16 mouse cellular contexts compared by ENCODE assay signal in the genomic region with DNA sequence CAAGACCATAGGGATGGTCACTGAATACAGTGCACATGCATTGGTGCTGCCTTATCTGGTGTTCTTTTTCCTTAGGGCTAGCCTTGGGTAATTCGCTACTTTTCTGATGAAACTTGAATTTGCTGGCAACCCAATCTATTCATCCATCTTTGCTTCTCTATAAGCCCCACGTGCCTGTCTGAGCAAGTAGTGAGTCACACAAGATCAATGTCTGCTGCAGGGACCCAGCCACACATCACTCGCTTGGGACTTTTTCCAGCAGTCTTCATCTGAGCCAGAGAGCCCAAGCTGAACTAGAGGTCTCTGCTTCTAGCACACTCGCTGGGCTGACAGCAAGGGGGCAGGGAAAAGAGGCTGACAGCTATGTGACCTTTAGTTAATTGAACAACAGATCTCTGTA.
DNase-seq lines count a peak whose midpoint lies in the region; ATAC-seq lines count a peak whose summit lies in the region.
"Had no signal": no experiment of that assay in that cellular context is flagged by ENCODE, and none has a peak within 500 bp of the region (broad histone marks: within the 10 kb centered on the region; RNA-seq: fewer than 3 reads in every experiment).

No protein-coding gene starts in this region.

- no peak for ATAC-seq in frontal cortex, adult (ENCODE audit: low TSS enrichment)
- ATAC-seq: activated CD4-positive, CD25-positive, alpha-beta regulatory T cell, adult 4 months; CD4-positive, CD25-positive, alpha-beta regulatory T cell, adult 4 months; forebrain, embryonic 15.5 days; intestine, embryonic 15.5 days; Patski had no signal

- peak; percentile 1 for DNase-seq in adrenal gland, postnatal 10 days
- DNase-seq in adrenal gland, adult 8-10 months: no peak
- peak; percentile 83 for DNase-seq in Muller cell, postnatal 12 days (ENCODE audit: inconsistent ontology term)
- DNase-seq in brain, adult 2 months (ENCODE audit: low read depth, low spot score): peak; percentile 9
- no peak for DNase-seq in layer of hippocampus, postnatal 25 days (ENCODE audit: extremely low spot score in 1 of 2, low spot score in 1 of 2)
- DNase-seq: cerebellum, adult 18-20 months; cerebellum, adult 9-11 months; gastrocnemius, postnatal 10 days; heart, adult 2 months; kidney, adult 2 months had no signal

Comparison
In these comparisons a context has a peak if more than half of its experiments do, and no peak if none do; other contexts are left out.
1. DNase-seq: peak in adrenal gland, postnatal 10 days (single experiment), Muller cell, postnatal 12 days (single experiment) and brain, adult 2 months (single experiment); none in adrenal gland, adult 8-10 months (single experiment) and layer of hippocampus, postnatal 25 days (0 of 2).